Mouse (Mus musculus) kidney, adult 9 months (tissue): ENCODE measurements around the gene Triap1.
"Not testable (repeated sequence)": the region's sequence is repeated elsewhere in the genome, so short reads cannot be mapped to it uniquely, and the experiment has no call there.

ENCODE experiments used
- DNase-seq: peaks from one replicate; pipeline ENCODE4 v3.0.0; 2022

Triap1 gene

DNA sequence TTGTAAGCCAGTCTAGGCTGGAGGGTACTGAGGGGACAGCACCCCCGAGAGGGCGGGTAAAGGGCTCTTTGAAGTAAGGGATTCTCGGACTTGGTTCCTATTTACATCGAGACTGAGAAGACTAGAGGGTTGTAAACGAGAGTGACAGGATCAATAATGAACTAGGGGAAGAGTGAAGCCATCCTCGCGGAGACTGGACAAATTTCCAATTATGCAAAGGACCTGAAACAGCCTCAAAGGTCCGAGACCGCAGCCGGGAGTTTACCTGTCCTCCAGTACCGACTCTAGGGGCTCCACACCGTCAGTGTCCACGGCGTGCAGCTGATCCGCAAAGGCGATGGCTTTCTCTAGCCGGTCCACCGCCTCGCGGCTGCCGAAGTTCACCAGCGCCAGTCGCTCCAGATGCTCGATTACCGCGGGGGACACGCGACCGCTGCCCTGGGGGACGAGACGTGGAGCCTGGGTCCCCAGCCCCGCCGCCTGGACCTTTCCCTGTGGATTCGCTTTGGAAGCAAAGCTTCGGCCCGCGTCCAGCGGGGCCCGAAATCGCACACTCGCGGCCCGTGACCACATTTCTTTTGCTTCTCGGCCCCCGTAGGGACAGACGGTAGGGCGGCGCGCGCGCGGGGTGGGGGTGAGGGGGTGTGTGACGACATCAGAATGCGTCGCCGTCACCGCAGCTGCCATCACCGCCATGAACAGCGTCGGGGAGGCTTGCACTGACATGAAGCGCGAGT, at the start of gene Triap1, which contains the start of gene Gatc:
Gene Triap1, plus strand, starts transcription at position 649 of the 737 bp plus-strand sequence.
Gene Gatc, minus strand, starts transcription at position 602 of the 737 bp plus-strand sequence.
- DNase-seq, result peak; percentile 88

DNA sequence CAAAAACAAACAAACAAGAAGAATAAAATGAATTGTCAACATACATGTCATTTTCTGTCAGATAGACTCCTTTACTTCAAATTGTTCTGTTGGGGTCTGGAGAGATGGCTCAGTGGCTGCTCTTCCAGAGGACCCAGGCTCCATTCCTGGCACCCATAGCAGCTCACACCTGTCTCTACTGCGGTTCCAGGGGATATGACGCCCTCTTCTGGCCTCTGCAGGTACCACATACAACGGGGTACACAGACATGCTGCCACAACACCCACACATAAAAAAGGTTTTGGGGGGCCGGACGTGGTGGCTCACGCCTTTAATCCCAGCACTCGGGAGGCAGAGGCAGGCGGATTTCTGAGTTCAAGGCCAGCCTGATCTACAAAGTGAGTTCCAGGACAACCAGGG, 46.9 kb upstream of the Triap1 start:
- DNase-seq, result no peak

DNA sequence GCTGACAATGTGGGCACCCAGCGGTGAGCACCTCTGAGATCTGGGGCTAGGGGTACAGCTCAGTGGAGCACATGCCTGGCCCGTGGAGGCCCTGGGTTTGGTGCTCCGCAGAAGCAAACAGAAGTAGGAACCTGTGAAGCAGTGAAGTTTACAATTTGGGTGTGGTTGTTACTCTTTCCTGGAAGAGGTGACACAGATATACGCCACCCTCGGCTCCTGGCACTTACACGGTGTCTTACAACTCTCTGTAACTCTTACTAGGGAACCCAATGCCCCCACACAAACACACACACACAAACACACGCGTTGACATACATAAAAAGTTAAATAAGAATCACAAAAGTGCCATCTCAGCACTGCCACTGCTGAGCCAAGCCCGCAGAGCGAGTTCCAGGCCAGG, 44.7 kb upstream of the Triap1 start:
- DNase-seq, result no peak

DNA sequence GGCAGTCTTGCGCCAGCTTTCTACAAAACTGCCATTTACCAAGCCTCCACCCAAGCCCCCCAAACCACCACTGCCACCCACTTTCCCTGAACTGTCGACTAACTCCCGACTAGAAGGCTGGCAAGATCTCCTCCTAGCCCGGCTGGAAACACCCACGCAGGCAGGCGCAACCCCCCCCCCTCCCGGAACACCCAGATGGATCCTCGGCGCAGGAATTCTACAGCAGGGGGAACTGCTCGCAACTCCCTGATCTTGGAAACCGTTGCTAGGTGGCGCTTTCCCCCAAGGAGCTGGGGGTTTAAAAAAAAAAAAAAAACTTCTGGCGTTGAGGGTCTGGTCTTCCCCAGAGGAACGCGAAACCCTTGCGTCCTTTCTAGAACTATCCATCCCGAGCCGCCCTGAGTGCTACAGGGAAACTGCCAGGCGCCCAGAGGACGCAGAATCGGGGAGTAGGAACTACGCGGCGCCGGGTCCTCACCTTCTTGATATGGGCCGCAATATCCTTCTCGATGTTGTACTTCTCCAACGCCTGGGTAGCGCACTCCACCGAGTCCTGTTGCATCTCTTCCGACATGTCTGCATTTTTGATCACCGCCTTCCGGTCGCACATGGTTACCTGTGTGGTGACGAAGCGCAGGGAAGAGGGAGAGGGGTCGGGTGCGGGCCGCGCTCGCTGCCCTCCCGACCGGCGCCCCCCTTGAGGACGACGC, 40.8 kb upstream of the Triap1 start:
- DNase-seq, result peak; percentile 58

DNA sequence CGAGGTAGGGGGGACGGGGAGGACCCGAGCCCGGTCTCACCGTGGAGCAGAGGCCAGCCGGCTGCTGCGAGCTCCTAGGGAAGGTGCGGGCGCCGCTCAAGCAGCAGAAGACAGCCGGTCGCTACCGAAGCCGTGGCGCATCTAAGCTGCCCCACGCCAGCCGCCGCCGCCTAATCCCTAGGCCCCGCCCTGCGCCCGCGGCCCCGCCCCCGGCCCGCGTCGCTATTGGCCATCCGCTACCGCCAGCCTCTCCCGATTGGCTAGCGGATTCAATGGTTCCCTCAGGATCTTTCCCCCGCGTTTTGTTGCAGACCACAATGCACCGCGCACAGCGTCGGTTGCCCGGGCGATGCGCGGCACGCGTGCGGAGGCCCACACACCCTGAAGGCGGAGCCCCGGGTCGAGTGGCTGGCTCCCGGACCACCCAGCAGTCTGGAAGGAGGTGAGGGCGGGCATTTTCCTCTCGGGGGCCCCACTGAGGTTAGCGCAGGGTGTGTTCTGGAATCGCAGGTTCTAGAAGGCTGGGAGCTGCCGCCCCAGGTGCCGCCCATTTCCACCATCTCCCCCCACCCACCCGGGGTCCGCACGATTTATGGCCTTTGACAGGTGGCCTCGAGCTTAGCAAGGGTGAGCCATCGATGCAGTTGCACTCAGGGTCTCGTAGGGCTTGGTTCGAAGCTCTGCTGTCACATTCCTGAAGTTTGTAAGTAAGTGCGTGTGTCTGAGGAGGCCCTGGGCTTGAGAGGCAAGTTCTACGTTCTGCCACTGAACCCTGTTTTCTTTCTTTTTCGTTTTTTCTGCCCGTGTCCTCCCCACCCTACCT, 40.0 kb upstream of the Triap1 start, which contains the start of gene Dynll1:
Gene Dynll1, minus strand, starts transcription at position 208 of the 823 bp plus-strand sequence.
- peak; percentile 99 for DNase-seq

DNA sequence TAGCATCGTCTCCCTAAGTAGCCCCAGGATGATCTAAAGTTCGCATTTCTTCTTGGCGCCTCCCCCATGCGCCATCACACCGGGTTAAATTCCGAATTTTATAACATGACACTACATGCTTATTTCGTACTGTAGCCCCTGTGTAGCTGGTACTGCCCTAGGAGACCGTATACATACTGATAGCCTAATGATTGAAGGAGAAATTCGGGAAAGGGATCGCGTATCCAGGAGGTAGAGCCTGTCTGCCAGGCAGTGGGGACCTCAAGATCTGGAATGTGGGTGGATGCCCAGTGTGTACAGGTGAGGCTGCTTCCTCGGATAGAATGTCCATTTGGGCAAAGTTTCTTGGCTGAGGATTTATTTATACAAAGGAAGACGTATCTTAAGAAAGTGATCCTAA, 39.4 kb upstream of the Triap1 start:
- DNase-seq, result peak; percentile 28

DNA sequence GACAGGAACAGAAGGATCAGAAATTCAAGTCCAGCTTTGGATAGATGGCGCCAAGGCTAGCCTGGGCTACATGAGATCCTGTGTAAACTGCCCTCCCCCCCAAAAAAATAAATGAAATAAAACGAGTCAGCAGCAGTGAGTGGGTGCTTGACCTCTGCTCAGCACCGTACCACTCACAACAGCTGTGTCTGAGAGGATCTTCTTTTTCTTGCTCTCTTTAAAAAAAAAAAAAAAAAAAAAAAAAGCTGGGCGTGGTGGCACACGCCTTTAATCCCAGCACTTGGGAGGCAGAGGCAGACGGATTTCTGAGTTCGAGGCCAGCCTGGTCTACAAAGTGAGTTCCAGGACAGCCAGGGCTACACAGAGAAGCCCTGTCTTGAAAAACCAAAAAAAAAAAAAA, 38.8 kb upstream of the Triap1 start:
- DNase-seq, result not testable (repeated sequence)

DNA sequence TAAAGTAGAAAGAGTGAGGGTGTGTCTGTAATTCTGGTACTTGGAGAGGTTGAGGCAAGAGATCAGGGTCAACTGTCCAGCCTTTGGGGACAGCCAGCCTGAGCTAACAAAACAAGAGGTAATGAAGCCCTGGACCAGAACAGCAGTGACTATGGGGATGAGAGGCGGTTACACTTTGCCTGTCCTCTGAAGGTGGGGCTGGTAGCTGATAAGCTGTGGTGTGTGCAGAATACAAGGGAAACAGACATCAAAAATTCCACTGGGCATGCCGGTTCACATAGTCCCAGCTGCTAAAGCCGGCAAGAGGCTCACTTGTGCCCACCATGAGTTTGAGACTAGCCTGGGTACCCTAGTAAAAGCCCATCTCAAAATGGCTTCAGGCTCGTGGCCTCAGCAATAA, 28.7 kb upstream of the Triap1 start:
- no peak for DNase-seq

DNA sequence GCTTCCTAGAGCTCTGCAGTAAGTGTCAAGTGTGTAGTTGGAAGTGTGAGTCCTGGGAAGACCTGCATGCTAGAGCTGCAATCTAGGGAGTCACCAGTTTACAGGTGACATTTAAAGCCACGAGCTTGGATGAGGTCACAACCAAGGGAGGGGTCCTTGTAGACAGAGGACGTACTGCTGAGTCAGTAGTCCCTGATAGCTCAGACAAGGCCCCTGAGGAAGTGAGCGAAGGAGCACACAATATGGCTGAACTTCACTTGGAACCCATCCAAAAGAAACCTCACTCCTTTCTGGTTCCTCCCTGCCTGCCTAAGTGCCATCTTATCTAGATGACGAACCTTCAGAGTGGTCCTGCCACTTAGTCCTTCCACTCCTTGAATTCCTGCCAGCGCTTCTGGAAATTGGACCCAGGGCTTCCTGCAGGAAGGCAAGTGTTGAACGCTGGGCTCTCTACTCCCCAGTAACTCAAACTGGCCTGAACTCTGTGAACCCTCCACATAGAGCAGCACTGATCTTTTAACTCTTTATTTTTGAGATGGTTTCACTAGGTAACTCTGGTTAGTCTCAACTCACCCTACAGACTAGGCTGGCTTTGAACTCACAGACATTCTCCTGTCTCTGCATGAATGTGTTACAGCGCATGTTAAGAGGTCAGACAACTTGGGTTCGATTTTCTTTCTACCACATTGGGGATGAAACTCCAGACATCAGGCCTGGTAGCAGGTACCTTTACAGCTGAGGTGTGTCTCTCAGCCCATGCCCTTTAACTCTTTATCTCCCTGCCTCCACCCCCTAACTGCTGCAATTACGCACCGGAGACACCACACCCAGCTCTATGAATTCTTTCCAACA, 28.0 kb upstream of the Triap1 start:
- DNase-seq, result no peak

DNA sequence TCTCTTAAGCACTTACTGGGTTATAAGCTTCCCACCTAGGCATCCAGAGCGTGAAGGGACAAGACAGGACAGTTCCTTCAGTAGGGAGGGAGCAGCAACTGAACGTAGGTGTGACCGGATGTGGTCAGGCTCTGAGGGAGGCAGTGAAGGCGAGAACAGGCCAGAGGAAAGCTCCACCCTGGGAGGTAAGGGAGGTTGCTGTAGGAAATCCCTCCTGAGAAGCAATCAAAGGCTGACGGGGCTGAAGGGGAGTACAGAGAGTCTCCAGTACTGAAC, 27.4 kb upstream of the Triap1 start:
- DNase-seq, result no peak

DNA sequence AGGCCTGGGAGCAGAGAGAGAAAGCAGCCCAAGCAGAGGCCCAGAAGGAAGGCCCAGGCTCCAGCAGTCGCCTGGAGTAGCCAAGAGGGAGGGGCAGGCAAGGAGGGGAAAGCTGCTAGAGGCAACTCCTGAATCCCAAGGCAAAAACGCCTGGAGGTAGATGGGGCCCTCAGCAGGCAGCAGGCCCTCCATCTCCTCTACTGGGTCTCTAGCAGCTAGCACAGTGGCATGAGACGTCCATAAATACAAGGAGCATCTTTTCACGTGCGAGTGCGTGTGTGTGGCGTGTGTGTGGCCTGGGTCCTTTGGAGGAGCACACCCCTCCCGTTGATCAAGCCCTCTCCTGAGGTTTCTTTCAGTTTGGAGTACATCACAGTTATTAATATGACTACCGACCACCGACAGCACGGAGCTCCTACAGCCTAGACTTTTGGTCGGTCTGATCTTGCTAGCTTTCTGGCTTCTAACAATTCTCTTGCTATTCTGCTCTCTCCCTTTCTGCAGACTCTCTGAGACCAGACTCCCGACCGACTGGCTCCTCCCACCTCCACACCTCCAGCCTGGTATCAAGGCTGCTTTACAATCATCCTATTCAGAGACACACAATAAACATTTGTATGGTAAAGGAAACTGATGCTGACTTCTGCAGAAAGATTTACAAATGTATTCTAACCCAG, 23.9 kb upstream of the Triap1 start:
- DNase-seq, result no peak

DNA sequence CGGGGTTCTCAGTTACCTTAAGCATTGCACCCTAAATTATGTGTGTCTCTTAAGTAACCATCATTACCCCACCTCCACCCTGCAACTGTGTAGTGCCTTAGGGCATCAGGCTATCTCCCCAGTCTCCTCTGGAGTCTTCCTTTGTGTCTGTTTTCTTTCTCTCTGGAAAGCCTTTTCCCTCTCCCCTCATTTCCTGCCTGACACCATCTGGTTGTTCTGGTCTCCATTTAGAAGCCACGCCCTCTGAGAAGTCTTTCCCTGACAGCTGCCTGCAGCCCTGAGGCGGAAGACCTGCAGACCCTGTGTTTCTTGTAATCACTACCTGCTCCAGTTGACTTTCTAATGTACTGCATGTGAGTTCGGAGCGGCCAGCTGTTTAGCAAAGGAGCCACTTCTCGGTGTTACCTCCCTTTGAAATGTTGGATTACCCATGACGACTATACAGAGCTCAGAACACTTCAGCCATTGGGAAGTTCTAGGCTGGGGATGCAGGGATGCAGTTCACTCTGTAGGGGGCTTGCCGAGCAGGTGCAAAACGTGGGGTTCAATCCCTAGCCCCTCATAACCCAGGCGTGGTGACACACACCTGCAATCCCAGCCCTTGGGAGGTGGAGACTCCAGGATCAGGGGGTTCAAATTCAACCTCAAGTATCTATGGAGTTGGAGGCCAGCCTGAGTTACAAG, 23.2 kb upstream of the Triap1 start:
- DNase-seq, result no peak

DNA sequence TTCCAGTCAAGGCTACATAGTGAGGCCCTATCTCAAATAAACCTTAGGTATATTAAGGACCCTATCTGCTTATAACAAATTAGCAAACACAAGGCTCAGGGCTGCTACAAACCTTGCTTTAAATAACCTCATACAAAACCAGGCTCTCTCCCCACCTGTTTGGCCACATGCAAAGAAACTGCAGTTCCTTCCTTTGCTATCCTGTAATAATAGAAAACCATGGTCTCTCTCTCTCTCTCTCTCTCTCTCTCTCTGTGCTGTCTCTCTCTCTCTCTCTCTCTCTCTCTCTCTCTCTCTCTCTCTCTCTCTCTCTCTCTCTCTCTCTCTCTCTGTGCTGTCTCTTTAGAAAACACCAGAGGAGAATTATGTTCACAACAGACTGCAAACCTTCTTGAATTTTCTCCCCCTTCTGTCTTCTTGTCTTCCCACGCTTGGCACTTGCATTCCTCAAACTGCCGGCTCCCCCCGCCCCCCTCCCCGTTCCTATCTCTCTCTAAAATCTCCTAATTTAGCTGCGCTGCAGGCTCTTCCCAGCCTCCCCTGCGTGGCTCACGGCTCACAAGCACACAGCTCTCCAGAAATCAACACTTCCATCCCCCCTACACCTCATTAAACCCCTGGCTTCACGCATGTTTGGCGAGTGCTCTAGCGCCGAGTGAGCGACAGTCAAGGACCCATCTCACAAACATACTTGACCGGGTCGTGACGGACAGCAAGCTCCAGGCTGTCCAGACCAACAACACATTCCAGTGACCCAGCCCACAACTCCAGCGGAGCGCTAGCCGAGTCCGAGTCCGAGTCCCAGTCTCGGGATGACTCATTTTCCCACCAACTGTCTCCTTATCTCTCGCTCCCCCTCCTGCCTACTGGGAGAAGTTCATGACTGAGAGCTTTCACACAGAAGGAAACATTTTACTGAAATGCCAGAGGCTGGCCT, 21.8 kb upstream of the Triap1 start:
- peak; percentile 67 for DNase-seq

DNA sequence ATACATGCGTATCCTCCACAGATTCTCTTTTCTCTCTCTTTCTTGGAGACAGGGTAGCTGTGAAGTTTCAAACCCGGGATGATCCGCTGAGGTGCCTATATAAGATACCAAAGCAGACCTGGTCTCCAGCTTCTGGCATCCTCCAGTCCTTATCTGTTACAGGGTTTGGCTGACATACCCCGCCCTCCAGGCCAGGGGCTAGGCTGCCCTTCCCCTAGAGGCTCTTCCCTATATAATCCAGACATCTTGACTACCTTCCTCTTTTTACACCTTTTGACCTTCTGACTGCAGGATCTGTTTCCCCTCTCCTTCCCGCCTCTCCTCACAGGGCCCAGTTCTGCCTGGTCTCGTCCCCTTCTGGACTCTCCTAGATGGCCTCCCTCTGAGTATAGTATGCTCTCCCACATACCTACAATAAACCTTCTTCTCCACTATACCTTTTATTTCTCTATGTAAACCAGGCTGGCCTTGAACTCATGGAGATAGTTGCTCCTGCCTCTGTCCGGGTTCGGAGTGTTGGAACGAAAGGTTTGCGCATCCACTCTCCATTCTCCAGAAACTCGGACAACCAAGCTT, 14.7 kb upstream of the Triap1 start:
- DNase-seq, result no peak

DNA sequence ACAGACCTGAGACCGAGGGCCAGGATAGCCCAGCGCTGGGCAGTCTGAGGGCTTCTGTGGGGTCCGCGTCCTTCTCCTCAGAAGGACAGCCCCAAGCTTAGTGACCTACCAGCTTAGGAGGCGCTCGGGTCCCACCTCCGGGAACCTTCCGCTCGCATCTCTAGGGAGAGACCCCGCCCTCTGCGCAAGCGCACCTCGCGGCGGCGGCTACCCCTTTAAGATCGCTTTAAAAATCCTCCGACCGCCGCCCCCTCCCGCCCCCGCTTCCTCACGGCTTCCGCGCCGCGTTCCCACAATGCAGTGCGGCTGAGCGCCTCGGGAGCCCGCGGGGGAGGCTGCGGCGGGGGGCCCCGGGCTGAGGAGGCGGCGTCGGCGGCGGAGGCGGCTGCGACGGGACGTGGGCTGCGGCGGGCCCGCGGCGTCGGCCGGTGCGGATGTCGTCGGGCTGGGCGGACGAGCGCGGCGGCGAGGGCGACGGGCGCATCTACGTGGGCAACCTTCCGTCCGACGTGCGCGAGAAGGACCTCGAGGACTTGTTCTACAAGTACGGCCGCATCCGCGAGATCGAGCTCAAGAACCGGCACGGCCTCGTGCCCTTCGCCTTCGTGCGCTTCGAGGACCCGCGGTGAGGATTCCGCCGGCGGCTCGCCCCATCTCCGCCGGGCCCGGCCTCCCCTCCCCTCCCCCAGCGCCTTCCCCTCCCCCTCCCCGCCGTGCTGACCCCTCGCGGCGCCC, 14.0 kb upstream of the Triap1 start, which contains the start of gene Srsf9:
Gene Srsf9, plus strand, starts transcription at position 303 of the 735 bp plus-strand sequence.
- peak; percentile 96 for DNase-seq

DNA sequence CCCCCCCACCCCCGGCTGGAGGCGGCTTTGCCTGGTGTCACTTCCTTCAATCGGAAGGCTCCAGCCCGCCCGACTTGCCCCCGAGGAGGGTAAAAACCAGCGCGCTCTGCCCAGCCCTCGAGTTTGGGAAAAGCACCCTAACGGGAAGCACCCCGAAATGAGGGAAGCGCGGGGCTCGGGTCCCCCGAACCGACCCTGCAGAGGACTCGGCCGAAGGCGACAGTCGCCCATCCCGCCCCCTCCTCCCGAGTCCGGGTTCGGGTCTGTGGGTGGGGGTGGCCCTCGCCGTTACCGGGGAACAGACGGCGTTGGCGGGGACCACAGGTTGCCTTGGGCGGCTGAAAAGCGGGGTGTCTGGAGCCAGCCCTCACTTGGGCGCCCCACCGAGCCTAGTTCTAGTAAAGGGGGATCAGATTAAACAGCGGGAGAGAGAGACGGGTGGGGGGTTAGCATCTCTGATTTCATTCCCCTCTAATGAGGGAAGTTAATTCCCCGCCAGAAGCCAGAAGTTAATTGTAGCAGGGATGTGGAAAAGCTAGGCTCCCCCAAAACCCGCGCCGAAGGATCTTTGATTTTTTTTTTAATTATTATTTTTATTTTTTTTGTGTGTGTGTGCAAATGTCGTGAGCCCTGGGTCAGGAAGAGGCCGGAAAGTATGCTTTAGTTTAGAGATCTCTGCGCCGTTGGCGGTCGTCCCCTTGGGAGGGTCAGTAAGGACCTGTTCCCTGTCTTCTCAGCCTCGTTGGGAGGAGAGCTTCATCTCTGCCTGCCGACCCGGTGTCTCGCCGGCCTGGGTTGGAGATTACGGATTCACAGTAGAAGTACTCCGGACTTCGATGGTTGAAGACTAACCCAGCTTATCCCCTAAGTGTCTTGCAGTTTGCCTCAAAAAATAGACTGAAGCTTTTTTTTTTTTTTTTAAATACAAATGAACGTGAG, 13.1 kb upstream of the Triap1 start:
- no peak for DNase-seq

DNA sequence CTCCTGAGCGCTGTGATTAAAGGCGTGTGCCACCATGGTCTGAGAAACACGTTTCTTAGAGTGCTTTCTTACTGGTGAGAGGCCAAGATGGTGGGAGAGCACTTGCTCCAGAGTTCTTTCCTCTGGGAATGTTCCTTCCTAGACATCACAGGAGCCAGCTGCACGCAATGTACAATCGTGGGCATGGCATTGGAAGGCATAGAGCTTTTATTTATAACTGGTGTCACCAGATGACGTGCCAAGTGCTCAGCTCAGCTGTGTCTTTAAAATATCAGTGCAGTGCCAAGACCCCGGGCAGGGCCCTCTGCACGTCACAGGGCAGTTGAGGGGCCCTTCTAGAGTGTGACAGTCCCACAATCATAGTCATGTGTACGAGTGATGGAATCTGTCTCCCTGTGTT, 10.1 kb upstream of the Triap1 start:
- no peak for DNase-seq

DNA sequence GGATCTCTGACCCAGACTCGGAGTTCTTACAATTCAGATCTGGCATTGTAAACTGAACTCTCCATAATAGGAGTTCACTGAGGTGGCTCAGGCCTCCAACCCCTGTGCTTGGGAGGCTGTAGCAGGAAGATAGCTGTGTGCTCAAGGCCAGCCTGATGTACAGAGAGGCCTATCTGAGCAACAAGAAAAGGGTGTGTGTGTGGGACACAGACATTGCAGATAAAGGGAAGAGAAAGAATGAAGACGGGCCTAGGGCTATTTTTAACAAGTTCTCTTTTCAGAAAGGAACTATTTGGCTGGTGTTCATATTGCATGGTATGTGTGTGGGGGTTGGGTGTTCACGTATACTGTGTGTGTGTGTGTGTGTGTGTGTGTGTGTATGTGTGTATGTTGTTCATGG, 7.4 kb upstream of the Triap1 start:
- DNase-seq, result no peak
